Mouse (Mus musculus) liver, embryonic 16.5 days (tissue): Measurements from ENCODE around the gene Tmc7. TPM values are rescaled to one million over a fixed set of nuclear protein-coding genes. Genes with fewer than 3 reads are reported as not detected.

Experiments used
- ATAC-seq: fragments of 200-750 bp; cut with Nextera tagmentation; 2 replicates; pipeline ENCODE4 v1.8.0; 2017; ENCODE audit warnings: low read depth, mild to moderate bottlenecking, moderate number of reproducible peaks, moderate library complexity
- H3K27ac ChIP-seq: fragments of 300-500 bp; sonication (generic); 2 replicates; pipeline ENCODE4 v1.5.1; 2014; ENCODE audit warnings: mild to moderate bottlenecking, low read length
- H3K27me3 ChIP-seq: fragments of 300-500 bp; sonication (generic); 2 replicates; pipeline ENCODE4 v1.6.1; 2014; ENCODE audit warnings: low read depth, low read length, mixed read lengths; ENCODE audit not compliant: control insufficient read depth, insufficient read depth
- H3K36me3 ChIP-seq: fragments of 300-500 bp; sonication (generic); 2 replicates; pipeline ENCODE4 v1.6.1; 2014; ENCODE audit warnings: mild to moderate bottlenecking; ENCODE audit not compliant: control insufficient read depth, insufficient read depth
- H3K4me1 ChIP-seq: fragments of 300-500 bp; sonication (generic); 2 replicates; pipeline ENCODE4 v1.6.1; 2014; ENCODE audit warnings: low read depth, low read length, mixed read lengths; ENCODE audit not compliant: control insufficient read depth
- H3K4me2 ChIP-seq: fragments of 300-500 bp; sonication (generic); 2 replicates; pipeline ENCODE4 v1.6.1; 2014; ENCODE audit warnings: low read depth, low read length, mixed read lengths
- H3K4me3 ChIP-seq: fragments of 300-500 bp; sonication (generic); 2 replicates; pipeline ENCODE4 v1.5.1; 2014; ENCODE audit warnings: low read depth, mild to moderate bottlenecking, low read length
- H3K9ac ChIP-seq: fragments of 300-500 bp; sonication (generic); 2 replicates; pipeline ENCODE4 v1.6.1; 2014; ENCODE audit warnings: low read depth, low read length
- H3K9me3 ChIP-seq: fragments of 300-500 bp; sonication (generic); replicated peaks from 2 replicates; pipeline ENCODE4 v1.6.1; 2016; ENCODE audit warnings: low read length; ENCODE audit not compliant: control insufficient read depth
- WGBS: fragments of 180-500 bp; shearing (Covaris S2); extraction: QIAGEN DNeasy Blood & Tissue Kit; methylation state at CpG from one replicate; pipeline ENCODE4 v1.1.7; 2014; ENCODE audit not compliant: insufficient replicate concordance; 5-methylcytosine and 5-hydroxymethylcytosine counted together
- polyA plus RNA-seq: library from polyadenylated mRNA; unstranded; fragments of >200 nt; fragmentation: Nextera tagmentation; extraction: Ambion mirVana; gene quantifications from 2 replicates; pipeline ENCODE4 v1.2.1, GENCODE M21; 2015

Gene Tmc7
- polyA plus RNA-seq, 1 experiment from 2014 or later, result 0.53 TPM

DNA sequence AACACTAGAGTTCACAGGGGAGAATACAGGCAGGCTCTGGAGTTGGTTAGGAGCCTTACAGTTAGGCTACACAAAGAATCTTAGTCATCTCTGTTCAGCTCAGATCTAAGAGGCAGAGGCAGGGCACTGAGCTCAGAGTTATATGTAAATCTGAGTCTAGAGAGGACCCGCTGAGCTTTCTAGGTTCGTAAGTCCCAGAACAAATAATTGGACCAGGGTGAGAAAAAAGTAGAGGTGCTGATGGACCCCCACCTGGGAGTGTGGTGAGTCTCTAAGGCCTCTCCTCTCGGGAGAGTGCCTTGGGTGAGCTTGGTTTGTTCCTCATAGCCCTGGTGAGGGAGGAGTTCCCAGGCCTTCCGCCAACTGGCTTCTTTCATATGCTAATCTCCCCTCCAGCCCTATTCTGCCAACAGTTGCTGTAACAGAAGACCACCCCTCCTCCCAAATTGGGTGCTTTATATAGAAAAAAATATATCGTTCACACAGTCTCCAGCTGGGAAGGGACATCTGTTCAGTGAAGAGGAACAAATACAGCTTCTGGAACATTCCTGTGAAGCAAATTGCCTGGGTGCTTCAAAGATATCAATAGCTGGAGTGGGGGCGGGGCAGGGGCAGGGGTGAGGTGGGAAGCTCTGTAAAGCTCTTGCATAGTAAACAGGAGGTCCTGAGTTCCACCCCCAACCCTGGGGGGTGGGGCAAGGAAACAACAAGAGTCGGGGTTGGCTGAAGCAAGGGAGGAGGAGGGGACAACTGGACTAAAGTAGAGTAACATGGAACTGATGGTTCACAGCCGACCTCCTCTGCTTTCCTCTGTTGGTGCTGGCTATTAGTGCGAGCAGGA, 9.3 kb upstream of the Tmc7 start:
- no peaks in the 10 kb centered on the region for H3K9me3 ChIP-seq
- no peak overlapping the region for H3K27ac ChIP-seq
- H3K4me1 ChIP-seq, result no peaks in the 10 kb centered on the region; the same call in 1 of the 2 replicates
- H3K36me3 ChIP-seq, result no peaks in the 10 kb centered on the region
- no peak overlapping the region for H3K4me3 ChIP-seq
- 21% methylated on average over 9 of the region's 9 CpGs for WGBS
- H3K4me2 ChIP-seq, result no peak overlapping the region
- ATAC-seq, result no peak
- no peak overlapping the region for H3K9ac ChIP-seq
- H3K27me3 ChIP-seq, result peaks cover 27% of the 10 kb centered on the region

GRCm38 (mm10) chr7:118592146-118592545, 7.6 kb upstream of the Tmc7 start:
- Histone ChIP-seq H3K4me2 (no peak overlapping the region), H3K4me3 (no peak overlapping the region), H3K9ac (no peak overlapping the region), H3K4me1 (no peaks in the 10 kb centered on the region; the same call in 1 of the 2 replicates), H3K36me3 (no peaks in the 10 kb centered on the region), H3K27ac (no peak overlapping the region), H3K27me3 (peaks cover 18% of the 10 kb centered on the region), H3K9me3 (no peaks in the 10 kb centered on the region)
- WGBS, result 53% methylated on average over 6 of the region's 6 CpGs
- no peak for ATAC-seq

GRCm38 (mm10) chr7:118590726-118591305, 6.3 kb upstream of the Tmc7 start:
- H3K4me1 ChIP-seq, result no peaks in the 10 kb centered on the region; the same call in 1 of the 2 replicates
- H3K4me3 ChIP-seq, result no peak overlapping the region
- H3K9ac ChIP-seq, result no peak overlapping the region
- no peak for ATAC-seq
- H3K4me2 ChIP-seq, result no peak overlapping the region
- no peaks in the 10 kb centered on the region for H3K9me3 ChIP-seq
- no peaks in the 10 kb centered on the region for H3K36me3 ChIP-seq
- 69% methylated on average over 5 of the region's 5 CpGs for WGBS
- H3K27ac ChIP-seq, result no peak overlapping the region
- peaks cover 7% of the 10 kb centered on the region for H3K27me3 ChIP-seq

DNA sequence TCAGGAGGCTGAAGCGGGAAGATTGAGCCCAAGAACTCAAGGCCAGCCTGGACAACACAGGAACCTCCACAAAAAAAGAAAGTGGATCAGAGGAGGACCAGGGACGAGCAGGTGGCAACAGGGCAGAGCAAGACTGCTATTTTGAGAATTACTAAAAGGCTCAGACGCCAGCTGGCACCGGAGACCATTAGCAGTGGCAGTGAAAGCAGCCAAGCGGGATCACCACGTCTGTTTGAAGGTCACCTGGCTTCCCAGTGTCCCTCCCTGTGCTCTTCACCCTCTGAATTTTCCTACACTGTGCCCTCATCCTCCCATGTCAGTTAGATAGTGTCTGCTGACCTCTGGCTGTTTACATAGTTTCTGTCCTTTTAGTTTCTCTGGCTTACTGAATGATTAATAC, 1.3 kb upstream of the Tmc7 start:
- H3K36me3 ChIP-seq, result no peaks in the 10 kb centered on the region
- WGBS, result 57% methylated on average over 6 of the region's 6 CpGs
- ATAC-seq, result no peak
- H3K9me3 ChIP-seq, result no peaks in the 10 kb centered on the region
- no peak overlapping the region for H3K4me2 ChIP-seq
- no peak overlapping the region for H3K9ac ChIP-seq
- H3K27ac ChIP-seq, result no peak overlapping the region
- peaks cover 7% of the 10 kb centered on the region for H3K27me3 ChIP-seq
- no peaks in the 10 kb centered on the region for H3K4me1 ChIP-seq
- no peak overlapping the region for H3K4me3 ChIP-seq

- Histone ChIP-seq H3K27ac (no peak overlapping the region), H3K9me3 (no peaks in the 10 kb centered on the region), H3K4me2 (peak overlapping the region; percentile 85), H3K4me3 (peak overlapping the region; percentile 61), H3K9ac (no peak overlapping the region), H3K27me3 (peaks cover 7% of the 10 kb centered on the region), H3K4me1 (no peaks in the 10 kb centered on the region), H3K36me3 (no peaks in the 10 kb centered on the region)
- ATAC-seq, result no peak
- 54% methylated on average over 5 of the region's 5 CpGs for WGBS
Observed at GRCm38 (mm10) chr7:118584926-118585325, 390 bp upstream of the Tmc7 start.

DNA sequence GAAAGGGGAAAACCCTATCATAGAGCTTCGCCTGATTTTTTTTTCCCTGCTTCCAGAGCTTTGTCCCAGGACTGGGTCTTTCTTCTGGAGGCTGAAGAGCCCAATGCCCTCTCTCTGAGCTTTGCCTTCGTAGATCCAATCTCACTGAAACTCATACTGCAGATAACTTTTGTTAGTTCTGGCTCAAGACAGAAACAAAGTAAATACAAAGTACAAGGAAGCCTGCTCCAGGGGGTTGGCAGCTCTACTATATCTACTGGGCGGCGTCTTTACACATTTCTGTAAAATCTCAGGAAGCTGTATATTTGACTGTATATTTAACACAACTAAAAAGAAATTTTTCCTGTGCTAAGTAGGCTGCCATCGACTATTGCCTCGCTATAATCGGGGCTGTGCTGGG, 715 bp downstream of the Tmc7 start:
- ATAC-seq, result no peak
- Histone ChIP-seq H3K4me1 (no peaks in the 10 kb centered on the region), H3K9ac (no peak overlapping the region), H3K4me3 (peak overlapping the region; percentile 61; the same call in 1 of the 2 replicates), H3K27me3 (peaks cover 7% of the 10 kb centered on the region), H3K36me3 (no peaks in the 10 kb centered on the region), H3K27ac (no peak overlapping the region), H3K9me3 (no peaks in the 10 kb centered on the region), H3K4me2 (peak overlapping the region; percentile 85)
- WGBS, result 22% methylated on average over 7 of the region's 7 CpGs

GRCm38 (mm10) chr7:118579938-118580337, 4.6 kb downstream of the Tmc7 start:
- H3K9me3 ChIP-seq, result no peaks in the 10 kb centered on the region
- H3K4me3 ChIP-seq, result no peak overlapping the region
- no peak overlapping the region for H3K27ac ChIP-seq
- H3K9ac ChIP-seq, result no peak overlapping the region
- peaks cover 7% of the 10 kb centered on the region for H3K27me3 ChIP-seq
- H3K4me2 ChIP-seq, result no peak overlapping the region
- H3K4me1 ChIP-seq, result no peaks in the 10 kb centered on the region
- 55% methylated on average over 2 of the region's 2 CpGs for WGBS
- H3K36me3 ChIP-seq, result no peaks in the 10 kb centered on the region
- no peak for ATAC-seq

- Histone ChIP-seq H3K4me1 (no peaks in the 10 kb centered on the region), H3K27ac (no peak overlapping the region), H3K4me3 (no peak overlapping the region), H3K27me3 (no peaks in the 10 kb centered on the region), H3K4me2 (no peak overlapping the region), H3K9ac (no peak overlapping the region), H3K36me3 (no peaks in the 10 kb centered on the region), H3K9me3 (no peaks in the 10 kb centered on the region)
- no peak for ATAC-seq
- WGBS, result 39% methylated on average over 3 of the region's 3 CpGs
Observed at GRCm38 (mm10) chr7:118578269-118578668, 6.3 kb downstream of the Tmc7 start.

DNA sequence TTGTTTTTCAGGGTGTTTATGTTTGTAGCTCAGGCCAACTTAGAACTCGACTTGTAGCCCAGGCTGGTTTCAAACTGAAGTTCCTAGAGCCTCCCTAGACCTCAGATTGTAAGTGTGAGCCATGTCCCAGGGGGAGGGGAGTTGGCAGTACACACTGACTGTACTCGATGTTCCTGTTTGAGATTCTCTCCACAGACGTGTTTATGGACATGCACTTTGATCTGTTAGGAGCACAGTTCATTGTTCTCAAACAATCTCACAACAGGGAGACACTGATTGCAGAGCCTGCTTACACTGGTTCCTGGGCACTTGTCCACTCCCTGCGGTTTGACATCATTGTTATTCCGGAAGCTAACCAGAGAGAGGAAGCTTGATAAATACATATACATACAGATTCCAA, 12.5 kb downstream of the Tmc7 start:
- Histone ChIP-seq H3K9me3 (no peaks in the 10 kb centered on the region), H3K9ac (no peak overlapping the region), H3K4me2 (no peak overlapping the region), H3K27me3 (no peaks in the 10 kb centered on the region), H3K4me3 (no peak overlapping the region), H3K27ac (no peak overlapping the region), H3K36me3 (no peaks in the 10 kb centered on the region), H3K4me1 (no peaks in the 10 kb centered on the region)
- ATAC-seq, result peak; percentile 66
- 44% methylated on average over 5 of the region's 5 CpGs for WGBS
